Comparison of ENCODE assay signal across 8 mouse cellular contexts in the genomic region with DNA sequence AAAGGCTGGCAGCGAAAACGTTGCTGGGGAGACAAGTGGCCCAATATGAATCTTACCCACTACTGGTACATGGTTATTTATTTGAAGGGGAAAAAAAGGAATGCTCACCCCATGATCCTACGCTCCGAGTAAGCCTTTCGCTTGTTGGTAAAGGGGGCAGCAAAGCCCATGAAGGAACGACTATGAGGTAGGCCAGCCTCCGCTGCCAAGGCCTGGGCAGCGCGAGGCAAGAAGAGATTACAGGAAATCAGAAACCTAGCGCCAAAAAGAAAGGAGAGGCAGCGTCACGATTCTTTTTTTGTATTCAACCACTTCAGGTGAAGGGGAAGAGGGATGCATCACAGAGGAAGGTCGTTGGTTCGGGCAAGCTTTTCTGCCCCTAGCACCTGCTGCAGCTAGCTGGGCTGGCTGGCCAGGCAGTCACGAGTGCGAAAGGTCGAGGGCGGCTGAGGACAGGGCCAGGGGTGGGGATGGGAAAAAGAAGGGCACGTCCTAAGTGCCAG. TPM values are rescaled to one million over a fixed set of nuclear protein-coding genes. Genes with fewer than 3 reads are reported as not detected.
DNase-seq lines count a peak whose midpoint lies in the region; ATAC-seq lines count a peak whose summit lies in the region.

No protein-coding gene starts in this region.

- ATAC-seq in midbrain, embryonic 12.5 days (ENCODE audit: low FRiP score, low read depth), result no peak

- no peaks in the 10 kb centered on the region for H3K27me3 ChIP-seq in embryonic facial prominence, embryonic 10.5 days (replicated peaks; ENCODE audit: low read depth, poor library complexity, severe bottlenecking)
- no peaks in the 10 kb centered on the region for H3K27me3 ChIP-seq in midbrain, embryonic 12.5 days

- peak overlapping the region; percentile 90 for H3K27ac ChIP-seq in embryonic facial prominence, embryonic 10.5 days (replicated peaks)
- H3K27ac ChIP-seq in midbrain, embryonic 12.5 days (replicated peaks), result peak overlapping the region; percentile 97

- H3K4me3 ChIP-seq in embryonic facial prominence, embryonic 10.5 days, result peak overlapping the region; percentile 79
- H3K4me3 ChIP-seq in midbrain, embryonic 12.5 days, result peak overlapping the region; percentile 72

- peak overlapping the region; percentile 76 for H3K9ac ChIP-seq in midbrain, embryonic 12.5 days (replicated peaks)

- 17% methylated on average over 19 of the region's 19 CpGs for WGBS in embryonic facial prominence, embryonic 10.5 days
- 14% methylated on average over 19 of the region's 19 CpGs for WGBS in midbrain, embryonic 12.5 days

- no peaks in the 10 kb centered on the region for H3K9me3 ChIP-seq in embryonic facial prominence, embryonic 10.5 days
- H3K9me3 ChIP-seq in midbrain, embryonic 12.5 days, result no peaks in the 10 kb centered on the region

- DNase-seq in kidney, adult 11 months, result peak; percentile 87
- no peak for DNase-seq in kidney, postnatal 10 days
- no peak for DNase-seq in embryonic facial prominence, embryonic 10.5 days (ENCODE audit: low spot score)
- peak; percentile 60 for DNase-seq in induced T-regulatory cell, adult 2 months (ENCODE audit: low read depth)
- DNase-seq in adrenal gland, postnatal 4 days (ENCODE audit: low spot score in 2 of 2), result no peak
- DNase-seq in adrenal gland, adult (ENCODE audit: inconsistent age in 2 of 2, low spot score in 1 of 2), result no peak
- no peak for DNase-seq in left cerebral cortex, postnatal 36 days (ENCODE audit: low spot score in 2 of 2)

- intact Hi-C loops in left cerebral cortex, postnatal 36 days (cut with DNase I), result no loop called here

- H3K36me3 ChIP-seq in embryonic facial prominence, embryonic 10.5 days (replicated peaks), result peaks cover 32% of the 10 kb centered on the region
- peaks cover 24% of the 10 kb centered on the region for H3K36me3 ChIP-seq in midbrain, embryonic 12.5 days

- peaks cover 15% of the 10 kb centered on the region for H3K4me1 ChIP-seq in embryonic facial prominence, embryonic 10.5 days
- peaks cover 17% of the 10 kb centered on the region for H3K4me1 ChIP-seq in midbrain, embryonic 12.5 days

- peak overlapping the region; percentile 92 for H3K4me2 ChIP-seq in midbrain, embryonic 12.5 days (replicated peaks)

RNA-seq across cellular contexts. Expression of a gene that starts 0.8 kb away (rescaled TPM):
- polyA plus RNA-seq in embryonic facial prominence, embryonic 10.5 days (2016; fragmentation: Nextera tagmentation; extraction: Ambion mirVana), result 9.5 and 11.1 TPM in 2 replicates
- 28.6 and 33.6 TPM in 2 replicates for polyA plus RNA-seq in midbrain, embryonic 12.5 days (2016; fragmentation: Nextera tagmentation; extraction: Ambion mirVana)
- total RNA-seq in adrenal gland, postnatal 4 days (2021), result 10 to 100 TPM; 48.3 to 62.1 TPM
- 10 to 100 TPM; 62.0 to 63.2 TPM for total RNA-seq in left cerebral cortex, postnatal 36 days (2021)

RNA-seq across cellular contexts. Expression of a gene that starts 9.0 kb away (rescaled TPM):
- polyA plus RNA-seq in embryonic facial prominence, embryonic 10.5 days (2016; fragmentation: Nextera tagmentation; extraction: Ambion mirVana), result 12.1 and 12.4 TPM in 2 replicates
- 12.9 and 13.5 TPM in 2 replicates for polyA plus RNA-seq in midbrain, embryonic 12.5 days (2016; fragmentation: Nextera tagmentation; extraction: Ambion mirVana)
- total RNA-seq in adrenal gland, postnatal 4 days (2021), result 10 to 100 TPM; 71.5 to 75.1 TPM
- 10 to 100 TPM; 49.3 to 61.7 TPM for total RNA-seq in left cerebral cortex, postnatal 36 days (2021)

RNA-seq across cellular contexts. Expression of a gene that starts 30.4 kb away (rescaled TPM):
- 244 and 258 TPM in 2 replicates for polyA plus RNA-seq in embryonic facial prominence, embryonic 10.5 days (2016; fragmentation: Nextera tagmentation; extraction: Ambion mirVana)
- 205 and 209 TPM in 2 replicates for polyA plus RNA-seq in midbrain, embryonic 12.5 days (2016; fragmentation: Nextera tagmentation; extraction: Ambion mirVana)
- total RNA-seq in adrenal gland, postnatal 4 days (2021), result 100 to 1,000 TPM; 300 to 355 TPM
- 100 to 1,000 TPM; 214 to 231 TPM for total RNA-seq in left cerebral cortex, postnatal 36 days (2021)

RNA-seq across cellular contexts. Expression of a gene that starts 33.1 kb away (rescaled TPM):
- 0.13 and 0.36 TPM in 2 replicates for polyA plus RNA-seq in embryonic facial prominence, embryonic 10.5 days (2016; fragmentation: Nextera tagmentation; extraction: Ambion mirVana)
- polyA plus RNA-seq in midbrain, embryonic 12.5 days (2016; fragmentation: Nextera tagmentation; extraction: Ambion mirVana), result not detected in 2 replicates
- total RNA-seq in adrenal gland, postnatal 4 days (2021), result 10 to 100 TPM in 1 of 2 experiments, 1 to 10 TPM in 1; 5.7 to 13.2 TPM
- total RNA-seq in left cerebral cortex, postnatal 36 days (2021), result not detected

RNA-seq across cellular contexts. Expression of a gene that starts 43.3 kb away (rescaled TPM):
- polyA plus RNA-seq in embryonic facial prominence, embryonic 10.5 days (2016; fragmentation: Nextera tagmentation; extraction: Ambion mirVana), result 119 and 129 TPM in 2 replicates
- polyA plus RNA-seq in midbrain, embryonic 12.5 days (2016; fragmentation: Nextera tagmentation; extraction: Ambion mirVana), result 127 and 147 TPM in 2 replicates
- total RNA-seq in adrenal gland, postnatal 4 days (2021), result 10 to 100 TPM; 69.5 to 72.7 TPM
- 10 to 100 TPM; 88.8 to 91.6 TPM for total RNA-seq in left cerebral cortex, postnatal 36 days (2021)

Comparison
In these comparisons a context has a peak if more than half of its experiments do, and no peak if none do; other contexts are left out.
1. DNase-seq: peak in kidney, adult 11 months (single experiment) and induced T-regulatory cell, adult 2 months (single experiment); none in kidney, postnatal 10 days (single experiment), embryonic facial prominence, embryonic 10.5 days (single experiment), adrenal gland, postnatal 4 days (0 of 2), adrenal gland, adult (0 of 2) and left cerebral cortex, postnatal 36 days (0 of 2).